Mouse (Mus musculus) stomach, embryonic 16.5 days (tissue): ENCODE measurements around the gene Car2. TPM values are rescaled to one million over a fixed set of nuclear protein-coding genes. Genes with fewer than 3 reads are reported as not detected.
A peak's percentile ranks its signal among the peaks of the same experiment; 100 is the strongest.

ENCODE experiments used
- ATAC-seq: fragments of 200-750 bp; cut with Nextera tagmentation; 2 replicates; pipeline ENCODE4 v1.8.0; 2017; ENCODE audit warnings: moderate number of reproducible peaks, moderate TSS enrichment; ENCODE audit not compliant: insufficient read depth, low FRiP score
- H3K27ac ChIP-seq: fragments of 300-500 bp; sonication (generic); 2 replicates; pipeline ENCODE4 v1.5.1; 2014; ENCODE audit warnings: low read length
- H3K27me3 ChIP-seq: fragments of 300-500 bp; sonication (generic); 2 replicates; pipeline ENCODE4 v1.6.1; 2014; ENCODE audit warnings: low read length, control low read depth, mixed read lengths; ENCODE audit not compliant: control insufficient read depth, insufficient read depth
- H3K36me3 ChIP-seq: fragments of 300-500 bp; sonication (generic); 2 replicates; pipeline ENCODE4 v1.6.1; 2014; ENCODE audit warnings: low read length; ENCODE audit not compliant: control insufficient read depth, insufficient read depth
- H3K4me1 ChIP-seq: fragments of 300-500 bp; sonication (generic); 2 replicates; pipeline ENCODE4 v1.6.1; 2014; ENCODE audit warnings: low read length, control low read depth, mixed read lengths; ENCODE audit not compliant: control insufficient read depth, insufficient read depth
- H3K4me2 ChIP-seq: fragments of 300-500 bp; sonication (generic); 2 replicates; pipeline ENCODE4 v1.6.1; 2014; ENCODE audit warnings: low read depth, low read length, mixed read lengths
- H3K4me3 ChIP-seq: fragments of 300-500 bp; sonication (generic); replicated peaks from 2 replicates; pipeline ENCODE4 v1.5.1; 2014; ENCODE audit warnings: mild to moderate bottlenecking, low read length
- H3K9ac ChIP-seq: fragments of 300-500 bp; sonication (generic); 2 replicates; pipeline ENCODE4 v1.6.1; 2014; ENCODE audit warnings: low read length
- H3K9me3 ChIP-seq: fragments of 300-500 bp; sonication (generic); replicated peaks from 2 replicates; pipeline ENCODE4 v1.6.1; 2016; ENCODE audit warnings: low read length, control low read depth; ENCODE audit not compliant: control insufficient read depth
- WGBS: fragments of 180-500 bp; shearing (Covaris S2); extraction: QIAGEN DNeasy Blood & Tissue Kit; methylation state at CpG from one replicate; pipeline ENCODE4 v1.1.7; 2014; 5-methylcytosine and 5-hydroxymethylcytosine counted together
- polyA plus RNA-seq: library from polyadenylated mRNA; unstranded; fragments of >200 nt; fragmentation: Nextera tagmentation; extraction: Ambion mirVana; gene quantifications from 2 replicates; pipeline ENCODE4 v1.2.1, GENCODE M21; 2015

Gene Car2
- polyA plus RNA-seq, 1 experiment from 2014 or later: 285 TPM

- 54% methylated on average over 9 of the region's 9 CpGs for WGBS
- H3K27ac ChIP-seq: no peak overlapping the region
- peaks cover 8% of the 10 kb centered on the region for H3K4me1 ChIP-seq
- H3K4me2 ChIP-seq: no peak overlapping the region
- no peak for ATAC-seq
- H3K4me3 ChIP-seq: no peak overlapping the region
- H3K27me3 ChIP-seq: no peaks in the 10 kb centered on the region
- no peaks in the 10 kb centered on the region for H3K36me3 ChIP-seq
- H3K9me3 ChIP-seq: no peaks in the 10 kb centered on the region
- H3K9ac ChIP-seq: no peak overlapping the region
Measured at GRCm38 (mm10) chr3:14876325-14876918, 9.7 kb upstream of the Car2 start.

GRCm38 (mm10) chr3:14877251-14877909 is 8.7 kb upstream of the Car2 start:
- Histone ChIP-seq H3K36me3 (no peaks in the 10 kb centered on the region), H3K4me2 (no peak overlapping the region), H3K9me3 (no peaks in the 10 kb centered on the region), H3K9ac (no peak overlapping the region), H3K27me3 (no peaks in the 10 kb centered on the region), H3K4me1 (peaks cover 8% of the 10 kb centered on the region), H3K4me3 (no peak overlapping the region), H3K27ac (no peak overlapping the region)
- ATAC-seq: 0 out of 2 replicates have a peak, but pooled peaks have one; percentile 41
- WGBS: 85% methylated on average over 7 of the region's 7 CpGs

- no peaks in the 10 kb centered on the region for H3K36me3 ChIP-seq
- H3K9ac ChIP-seq: no peak overlapping the region
- H3K27ac ChIP-seq: no peak overlapping the region
- 0 out of 2 replicates have a peak, but pooled peaks have one; percentile 51 for ATAC-seq
- H3K4me3 ChIP-seq: no peak overlapping the region
- H3K27me3 ChIP-seq: no peaks in the 10 kb centered on the region
- no peaks in the 10 kb centered on the region for H3K9me3 ChIP-seq
- whole genome bisulfite sequencing: 71% methylated on average over 6 of the region's 6 CpGs
- H3K4me2 ChIP-seq: no peak overlapping the region
- peaks cover 8% of the 10 kb centered on the region for H3K4me1 ChIP-seq
Measured at GRCm38 (mm10) chr3:14878749-14879223, 7.3 kb upstream of the Car2 start.

GRCm38 (mm10) chr3:14879293-14879692 is 6.8 kb upstream of the Car2 start:
- H3K27me3 ChIP-seq: no peaks in the 10 kb centered on the region
- no peaks in the 10 kb centered on the region for H3K9me3 ChIP-seq
- no peak overlapping the region for H3K9ac ChIP-seq
- H3K4me3 ChIP-seq: no peak overlapping the region
- peaks cover 8% of the 10 kb centered on the region for H3K4me1 ChIP-seq
- H3K4me2 ChIP-seq: no peak overlapping the region
- ATAC-seq: no peak
- H3K36me3 ChIP-seq: no peaks in the 10 kb centered on the region
- WGBS: 87% methylated on average over 3 of the region's 3 CpGs
- H3K27ac ChIP-seq: no peak overlapping the region

- WGBS: 66% methylated on average over 2 of the region's 2 CpGs
Measured at GRCm38 (mm10) chr3:14880277-14880676, 5.8 kb upstream of the Car2 start.

GRCm38 (mm10) chr3:14882005-14882404 is 4.1 kb upstream of the Car2 start:
- no peak overlapping the region for H3K4me3 ChIP-seq
- no peak overlapping the region for H3K27ac ChIP-seq
- no peaks in the 10 kb centered on the region for H3K9me3 ChIP-seq
- no peak for ATAC-seq
- H3K36me3 ChIP-seq: no peaks in the 10 kb centered on the region
- 0 out of 2 replicates have a peak, but pooled peaks cover 4% of the 10 kb centered on the region for H3K4me1 ChIP-seq
- no peak overlapping the region for H3K4me2 ChIP-seq
- no peak overlapping the region for H3K9ac ChIP-seq
- H3K27me3 ChIP-seq: 0 out of 2 replicates have a peak, but pooled peaks cover 4% of the 10 kb centered on the region

More at GRCm38 (mm10) chr3:14880277-14880676, 5.8 kb upstream of the Car2 start:
- ATAC-seq: no peak
- H3K9me3 ChIP-seq: no peaks in the 10 kb centered on the region
- no peaks in the 10 kb centered on the region for H3K27me3 ChIP-seq
- no peak overlapping the region for H3K4me3 ChIP-seq
- no peak overlapping the region for H3K9ac ChIP-seq
- H3K4me2 ChIP-seq: no peak overlapping the region
- peaks cover 8% of the 10 kb centered on the region for H3K4me1 ChIP-seq
- no peak overlapping the region for H3K27ac ChIP-seq
- no peaks in the 10 kb centered on the region for H3K36me3 ChIP-seq

- no peak for ATAC-seq
- Histone ChIP-seq H3K9me3 (no peaks in the 10 kb centered on the region), H3K4me2 (no peak overlapping the region), H3K27me3 (peaks cover 4% of the 10 kb centered on the region; the same call in 1 of the 2 replicates), H3K27ac (no peak overlapping the region), H3K4me1 (0 out of 2 replicates have a peak, but pooled peaks cover 5% of the 10 kb centered on the region), H3K36me3 (no peaks in the 10 kb centered on the region), H3K4me3 (no peak overlapping the region), H3K9ac (no peak overlapping the region)
- 53% methylated on average over 3 of the region's 3 CpGs for WGBS
Measured at GRCm38 (mm10) chr3:14882756-14883155, 3.3 kb upstream of the Car2 start.

GRCm38 (mm10) chr3:14884826-14885225 is 1.2 kb upstream of the Car2 start:
- Histone ChIP-seq H3K27ac (no peak overlapping the region), H3K9me3 (no peaks in the 10 kb centered on the region), H3K4me3 (no peak overlapping the region), H3K9ac (no peak overlapping the region), H3K4me2 (no peak overlapping the region), H3K4me1 (0 out of 2 replicates have a peak, but pooled peaks cover 5% of the 10 kb centered on the region), H3K36me3 (no peaks in the 10 kb centered on the region), H3K27me3 (peaks cover 4% of the 10 kb centered on the region; the same call in 1 of the 2 replicates)
- no peak for ATAC-seq

GRCm38 (mm10) chr3:14887134-14887666 is 1.1 kb downstream of the Car2 start:
- H3K4me3 ChIP-seq: peak overlapping the region; percentile 68
- H3K27ac ChIP-seq: 0 out of 2 replicates have a peak overlapping the region, but pooled peaks have one; percentile 46

More at GRCm38 (mm10) chr3:14887134-14887666, 1.1 kb downstream of the Car2 start:
- Histone ChIP-seq H3K9ac (peak overlapping the region; percentile 87), H3K4me2 (peak overlapping the region; percentile 86), H3K27me3 (peaks cover 4% of the 10 kb centered on the region; the same call in 1 of the 2 replicates), H3K4me1 (0 out of 2 replicates have a peak, but pooled peaks cover 5% of the 10 kb centered on the region), H3K9me3 (no peaks in the 10 kb centered on the region), H3K36me3 (no peaks in the 10 kb centered on the region)
- WGBS: 39% methylated on average over 11 of the region's 11 CpGs
- no peak for ATAC-seq
